Mouse (Mus musculus) retina, embryonic 14.5 days (tissue): ENCODE measurements around the gene Dgki.

Experiments
- DNase-seq: peaks from one replicate; pipeline ENCODE4 v3.0.0-alpha.2; 2015; ENCODE audit warnings: low spot score

The Dgki gene

GRCm38 (mm10) chr6:37241434-37241833 lies 58.5 kb downstream of the Dgki start:
- DNase-seq, result no peak

- no peak for DNase-seq
These were observed 59.8 kb downstream of the Dgki start for GRCm38 (mm10) chr6:37240140-37240539.

DNA sequence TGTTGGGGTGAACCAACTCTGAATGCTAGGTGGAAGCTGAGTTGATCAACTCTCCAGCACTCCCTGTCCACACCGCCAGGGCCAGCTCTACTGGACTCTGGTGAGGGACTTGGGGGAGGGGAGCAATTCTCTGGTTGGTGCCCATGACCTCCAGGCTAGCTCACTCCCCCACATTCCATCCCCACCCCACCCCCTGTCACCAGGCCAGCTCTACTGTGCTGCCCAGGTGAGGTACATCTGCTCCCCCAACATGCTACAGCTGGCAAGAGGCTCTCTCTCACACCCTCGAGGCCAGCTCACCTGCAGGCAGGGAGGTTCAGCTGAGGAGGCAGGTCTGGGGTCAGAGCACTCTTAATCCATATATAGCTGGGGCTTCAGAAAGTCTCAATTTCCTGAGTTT lies 63.1 kb downstream of the Dgki start:
- no peak for DNase-seq

DNA sequence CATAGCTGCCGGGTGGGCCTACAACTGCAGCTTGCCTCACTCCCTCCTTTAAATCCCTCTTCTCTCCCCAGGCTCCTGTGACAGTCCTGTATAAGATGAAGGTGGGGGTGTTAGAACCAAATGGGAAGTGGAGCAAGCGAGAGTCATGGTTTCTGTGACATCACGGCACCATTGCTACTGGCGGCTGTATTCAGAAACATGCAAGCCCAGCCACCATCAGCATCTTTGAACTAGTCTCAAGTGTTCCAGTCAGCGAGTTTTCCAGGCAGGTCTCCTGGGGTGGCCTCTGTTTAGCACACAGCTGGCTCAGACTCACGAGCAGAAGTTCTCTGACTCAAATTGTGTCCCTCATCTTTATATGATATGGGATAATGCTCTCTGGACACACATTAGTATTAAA lies 68.8 kb downstream of the Dgki start:
- no peak for DNase-seq

DNA sequence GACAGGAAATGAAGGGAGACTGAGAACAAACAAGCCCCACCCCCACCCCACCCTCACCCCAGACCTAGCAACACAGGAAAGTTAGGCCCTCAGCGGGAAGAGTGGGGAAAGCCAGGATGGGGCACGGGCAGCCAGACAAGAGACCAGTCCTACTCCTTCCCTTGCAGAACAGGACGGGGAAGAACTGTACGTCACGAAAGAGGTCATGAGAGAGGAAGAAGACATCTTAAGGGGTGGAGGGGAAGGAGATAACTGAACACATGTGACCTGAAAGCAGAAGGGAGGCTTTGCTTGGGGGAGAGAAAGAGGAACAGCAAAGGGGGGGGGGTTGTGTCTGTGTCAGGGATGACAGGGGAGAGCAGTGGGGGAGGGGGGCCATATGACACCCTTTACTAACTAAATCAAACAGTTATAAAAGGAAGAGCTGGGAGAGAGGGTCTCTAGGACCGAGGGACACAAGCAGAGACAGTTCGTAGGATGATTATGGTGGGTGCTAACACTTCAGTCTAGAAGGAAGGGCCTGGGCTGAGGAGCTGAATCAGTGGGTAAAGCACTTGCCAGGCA lies 77.0 kb downstream of the Dgki start:
- no peak for DNase-seq

GRCm38 (mm10) chr6:37222016-37222415 lies 78.0 kb downstream of the Dgki start:
- DNase-seq, result no peak

DNA sequence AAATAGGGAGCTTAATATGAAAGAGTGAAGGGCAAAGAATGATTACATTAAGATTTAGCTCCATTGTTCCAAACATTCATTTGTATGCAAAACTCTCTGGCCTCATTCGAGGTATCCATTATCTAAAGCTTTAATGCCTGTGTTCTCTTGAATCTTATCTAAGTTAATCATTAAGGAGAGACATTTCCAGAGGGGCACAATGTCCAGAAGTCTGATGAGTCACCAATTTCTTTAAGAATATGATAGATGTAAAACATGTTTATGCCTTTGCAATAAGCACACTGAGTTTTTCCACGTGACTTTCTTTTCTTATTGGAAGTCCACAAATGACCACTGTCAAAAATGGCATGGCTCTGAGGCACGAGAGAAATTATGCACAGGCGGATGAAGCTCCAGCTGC lies 80.9 kb downstream of the Dgki start:
- no peak for DNase-seq

DNA sequence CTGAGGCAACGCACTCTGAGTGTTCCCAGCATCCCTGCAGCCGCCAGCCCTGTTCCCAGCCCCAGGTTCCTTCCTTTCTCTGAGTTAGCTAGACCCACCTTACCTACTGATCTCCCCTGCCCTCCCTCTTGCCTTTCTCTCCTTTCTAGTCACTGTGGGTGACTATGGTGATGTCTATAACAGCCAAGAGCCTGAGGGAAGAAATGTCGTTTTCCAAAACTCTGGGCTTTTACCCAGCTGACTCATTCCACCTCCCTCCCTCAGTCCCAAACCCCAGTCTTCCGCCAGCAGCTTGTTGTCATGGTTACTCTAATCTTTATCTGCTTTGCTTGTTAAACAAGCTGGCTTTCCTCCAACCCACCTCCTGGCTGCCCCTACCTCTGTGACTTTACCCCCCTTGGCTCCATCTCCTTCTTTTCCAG lies 83.6 kb downstream of the Dgki start:
- DNase-seq, result no peak

DNA sequence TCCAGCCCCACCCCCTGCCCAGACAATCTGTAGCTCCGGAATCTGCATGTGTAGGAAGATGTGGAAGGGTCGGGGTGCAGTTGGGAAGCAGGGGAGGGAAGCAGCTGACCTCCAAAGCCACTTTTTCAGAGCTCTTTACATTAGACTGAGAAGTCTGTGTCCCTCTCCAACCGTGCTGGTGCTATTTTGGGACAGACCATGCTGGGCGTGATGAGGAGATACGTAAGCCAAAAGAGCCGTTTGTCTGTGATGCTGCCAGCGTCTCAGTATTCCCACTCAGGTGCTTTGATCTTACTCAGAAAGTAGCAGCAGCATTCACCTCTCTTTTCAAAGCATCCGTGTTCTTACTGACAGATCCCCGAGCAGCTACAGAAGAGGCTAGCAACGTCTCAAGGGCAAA lies 84.3 kb downstream of the Dgki start:
- no peak for DNase-seq

GRCm38 (mm10) chr6:37212930-37213329 lies 87.1 kb downstream of the Dgki start:
- DNase-seq, result no peak

- no peak for DNase-seq
These were observed 88.3 kb downstream of the Dgki start for GRCm38 (mm10) chr6:37211545-37212247.

DNA sequence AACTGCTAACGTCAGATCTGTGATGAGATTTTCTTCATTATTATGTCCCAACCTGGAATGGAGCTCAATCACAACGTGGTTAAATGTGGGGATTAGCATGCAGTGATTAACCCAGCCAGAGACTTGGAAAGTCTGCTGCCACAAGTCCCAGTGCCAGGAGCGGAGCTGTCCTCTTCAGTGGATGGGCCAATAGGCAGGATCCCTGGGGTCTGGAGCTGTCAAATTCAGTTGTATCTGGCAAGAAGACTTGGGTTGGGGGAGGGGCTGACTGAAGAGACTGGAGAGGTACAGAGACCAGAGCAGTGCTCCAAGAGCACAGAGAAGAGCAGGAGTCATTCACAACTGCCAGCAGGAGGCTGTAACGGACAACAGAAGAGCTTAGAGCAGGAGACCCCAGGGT lies 97.1 kb downstream of the Dgki start:
- no peak for DNase-seq

GRCm38 (mm10) chr6:37200840-37201239 lies 99.1 kb downstream of the Dgki start:
- DNase-seq, result no peak

GRCm38 (mm10) chr6:37199502-37199901 lies 100.5 kb downstream of the Dgki start:
- DNase-seq, result no peak

GRCm38 (mm10) chr6:37197745-37198144 lies 102.2 kb downstream of the Dgki start:
- DNase-seq, result no peak

GRCm38 (mm10) chr6:37196870-37197269 lies 103.1 kb downstream of the Dgki start:
- DNase-seq, result no peak

DNA sequence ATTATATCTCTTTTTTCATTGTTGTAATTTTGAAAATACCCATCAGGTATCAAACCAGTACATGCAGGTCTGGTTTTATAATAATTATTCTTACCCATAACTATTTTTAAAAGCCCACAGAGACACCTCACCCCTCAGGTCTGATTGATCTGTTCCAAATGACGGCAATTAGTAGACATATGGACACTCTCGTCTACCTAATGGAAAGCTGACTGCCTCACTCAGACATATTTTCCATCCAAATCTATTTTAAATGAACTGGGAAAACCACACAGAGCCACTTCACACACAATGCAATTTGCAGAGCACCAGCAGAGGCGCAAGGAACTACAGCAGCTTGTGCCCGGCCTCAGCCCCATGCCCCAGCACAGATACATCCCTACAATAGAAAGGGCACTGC lies 104.2 kb downstream of the Dgki start:
- DNase-seq, result no peak

DNA sequence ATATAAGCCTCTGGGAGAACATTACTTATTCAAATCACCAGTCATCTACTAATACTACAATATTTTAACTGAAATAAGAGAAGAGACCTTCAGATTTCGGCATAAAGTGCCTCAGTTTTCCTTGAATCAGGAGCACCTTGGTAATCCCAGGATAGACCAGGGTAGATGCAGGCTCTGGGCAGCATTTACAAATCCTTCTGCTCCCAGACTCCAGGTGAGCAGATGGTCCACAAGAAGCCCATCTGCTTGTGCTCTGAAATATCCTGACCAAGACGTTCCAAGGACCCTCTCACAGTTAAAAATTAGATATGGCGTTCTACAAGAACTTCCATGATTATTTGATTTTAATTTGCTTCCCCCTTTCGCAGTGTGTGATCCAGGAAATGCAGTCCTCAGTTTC lies 118.0 kb downstream of the Dgki start:
- DNase-seq, result no peak

- no peak for DNase-seq
These were observed 128.7 kb downstream of the Dgki start for GRCm38 (mm10) chr6:37171149-37171832.

DNA sequence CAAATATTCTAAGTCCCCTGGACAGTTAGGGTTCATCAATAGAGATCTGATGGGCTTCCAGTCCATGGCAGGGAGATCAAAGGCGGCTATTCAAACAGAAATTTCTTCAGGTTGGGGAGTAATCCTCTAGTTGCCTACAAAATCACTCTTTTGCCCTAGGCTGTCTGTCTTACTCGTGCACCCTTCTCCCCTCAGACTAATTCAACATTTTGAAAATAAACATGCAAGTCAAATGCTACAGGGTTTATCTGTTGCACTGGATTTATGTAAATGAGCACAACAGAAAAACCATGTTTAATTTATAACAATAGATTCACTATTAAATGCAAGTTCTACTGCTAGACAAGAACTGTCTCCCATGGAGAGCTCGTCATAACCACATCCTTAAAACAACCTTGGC lies 141.1 kb downstream of the Dgki start:
- DNase-seq, result no peak

GRCm38 (mm10) chr6:37154051-37154450 lies 145.9 kb downstream of the Dgki start:
- no peak for DNase-seq

DNA sequence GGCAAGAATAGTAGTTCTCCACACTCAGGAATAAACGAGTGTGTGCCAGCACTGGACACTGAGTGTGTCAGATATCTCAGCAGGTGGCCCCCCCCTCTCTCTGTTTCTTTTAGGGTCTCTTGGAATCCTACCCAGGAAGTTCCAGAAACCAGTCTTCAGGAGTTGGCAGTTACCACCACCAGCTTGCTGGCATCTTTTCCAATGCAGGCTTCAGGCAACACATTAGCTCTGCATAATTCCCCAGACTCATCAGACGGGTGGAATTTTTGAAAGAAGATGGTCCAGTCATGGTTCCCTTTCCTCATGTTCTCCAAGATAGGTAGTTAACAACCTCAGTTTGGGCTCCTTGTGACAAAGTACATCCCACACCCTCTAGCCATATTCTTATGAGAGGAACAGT lies 149.5 kb downstream of the Dgki start:
- DNase-seq, result no peak

DNA sequence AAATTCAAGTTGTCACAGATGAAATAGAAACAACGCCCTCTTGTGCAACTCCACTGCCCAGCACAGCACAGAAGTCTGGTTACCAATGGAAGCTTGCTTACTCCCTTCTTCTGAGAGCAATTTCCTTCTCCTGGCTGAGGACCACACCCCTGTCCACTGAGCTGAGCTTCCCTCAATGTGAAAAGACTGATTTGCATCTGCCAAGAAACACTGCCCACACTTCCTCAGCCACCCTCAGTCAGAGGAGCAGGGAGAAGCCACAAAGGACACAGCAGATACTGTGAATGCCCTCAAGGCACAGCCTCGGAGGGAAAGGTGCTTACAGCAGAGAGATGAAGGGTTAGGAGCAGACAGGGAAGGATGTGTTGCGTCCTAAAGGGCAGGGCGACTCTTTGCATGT lies 149.9 kb downstream of the Dgki start:
- no peak for DNase-seq

DNA sequence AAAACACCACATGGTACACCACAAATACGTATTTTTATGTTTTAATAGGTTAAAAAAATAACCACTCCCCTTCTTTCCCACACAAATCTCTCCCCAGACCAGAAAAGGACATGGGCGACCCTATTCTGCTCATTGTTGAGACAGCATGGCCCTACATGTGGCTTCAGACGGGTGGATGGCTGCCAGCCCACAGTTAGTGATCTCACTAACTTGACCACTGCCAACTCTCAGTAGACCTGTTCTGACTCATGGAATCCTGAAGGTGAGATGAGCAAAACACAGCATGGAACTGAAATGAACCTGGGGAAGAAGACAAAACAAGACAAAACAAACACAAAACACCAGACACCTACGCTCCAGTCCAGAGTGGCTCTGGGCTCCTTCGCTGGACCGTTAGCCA lies 150.8 kb downstream of the Dgki start:
- DNase-seq, result no peak
